Mouse (Mus musculus): Measurements from ENCODE around the gene Chst7. TPM values are rescaled to one million over a fixed set of nuclear protein-coding genes. Genes with fewer than 3 reads are reported as not detected.

Gene Chst7
- 3.4 and 5.1 TPM in 2 replicates for polyA plus RNA-seq (2014; fragmentation: Nextera tagmentation; extraction: Ambion mirVana)

DNA sequence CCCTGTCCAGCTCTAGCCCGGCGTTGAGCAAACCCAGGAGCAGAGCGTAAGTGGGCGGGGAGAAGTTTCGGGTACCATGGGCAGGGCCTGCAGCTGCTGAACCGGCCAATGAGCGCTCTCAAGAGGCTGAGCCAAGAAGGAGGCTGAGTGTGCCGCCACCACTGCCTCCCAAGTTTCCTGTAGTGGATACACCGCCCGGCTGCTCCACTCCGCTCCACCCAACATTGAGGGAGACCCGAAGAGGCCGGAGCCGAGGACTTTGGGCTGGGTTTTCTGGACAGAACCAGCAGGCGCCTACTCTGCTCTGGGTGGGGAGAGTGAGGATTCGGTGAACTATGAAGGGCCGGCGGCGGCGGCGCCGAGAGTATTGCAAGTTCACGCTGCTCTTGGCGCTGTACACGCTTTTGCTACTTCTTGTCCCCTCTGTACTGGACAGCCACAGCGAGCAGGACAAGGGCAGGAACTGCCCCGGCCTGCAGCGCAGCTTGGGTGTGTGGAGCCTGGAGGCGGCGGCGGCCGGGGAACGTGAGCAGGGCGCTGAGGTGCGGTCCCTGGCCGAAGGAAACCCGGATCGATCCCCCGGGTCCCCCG lies at the start of gene Chst7:
TSS of gene Chst7 (plus strand) at position 180 of the 591 bp plus-strand sequence.
- Histone ChIP-seq H3K36me3 (ENCODE audit: control insufficient read depth, insufficient read depth, low read length) (no peaks in the 10 kb centered on the region), H3K4me2 (replicated peaks; ENCODE audit: low read depth, low read length) (peak within 1 kb of the TSS; percentile 66), H3K27me3 (ENCODE audit: control insufficient read depth, insufficient read depth, low read length) (no peaks in the 10 kb centered on the region), H3K4me1 (ENCODE audit: control insufficient read depth, insufficient read depth, low read length) (no peaks in the 10 kb centered on the region), H3K4me3 (ENCODE audit: low read depth, low read length) (peak within 1 kb of the TSS; percentile 33), H3K9me3 (ENCODE audit: control insufficient read depth, low read depth, low read length) (no peaks in the 10 kb centered on the region), H3K9ac (replicated peaks; ENCODE audit: low read depth, low read length) (no peak within 1 kb of the TSS), H3K27ac (ENCODE audit: low read length) (no peak within 1 kb of the TSS)
- 19% methylated on average over 40 of the region's 40 CpGs for WGBS
- peak; percentile 93 for ATAC-seq (ENCODE audit: insufficient number of reproducible peaks, insufficient read depth, low FRiP score, low read depth)

DNA sequence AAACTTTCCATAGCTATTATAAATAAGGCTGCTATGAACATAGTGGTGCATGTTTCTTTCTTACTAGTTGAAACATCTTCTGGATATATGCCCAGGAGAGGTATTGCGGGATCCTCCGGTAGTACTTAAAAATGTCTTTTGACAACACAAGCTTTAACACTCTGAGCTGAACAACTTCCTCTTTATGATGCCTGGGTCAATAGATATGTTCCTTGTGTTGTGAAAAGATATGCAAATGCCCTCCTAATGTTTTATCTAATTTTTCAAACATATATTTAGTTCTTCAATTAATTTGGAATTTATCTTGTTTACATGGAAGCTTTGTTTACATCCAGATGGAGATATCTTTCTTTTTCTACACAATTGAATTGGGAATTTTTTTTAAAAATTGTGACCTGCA lies 47.1 kb upstream of the Chst7 start:
- Histone ChIP-seq H3K4me2 (replicated peaks; ENCODE audit: low read depth, low read length) (no peak overlapping the region), H3K4me1 (ENCODE audit: control insufficient read depth, insufficient read depth, low read length) (no peaks in the 10 kb centered on the region), H3K36me3 (ENCODE audit: control insufficient read depth, insufficient read depth, low read length) (no peaks in the 10 kb centered on the region), H3K27ac (ENCODE audit: low read length) (no peak overlapping the region), H3K9me3 (ENCODE audit: control insufficient read depth, low read depth, low read length) (no peaks in the 10 kb centered on the region), H3K9ac (replicated peaks; ENCODE audit: low read depth, low read length) (no peak overlapping the region), H3K4me3 (ENCODE audit: low read depth, low read length) (no peak overlapping the region), H3K27me3 (ENCODE audit: control insufficient read depth, insufficient read depth, low read length) (no peaks in the 10 kb centered on the region)
- 98% methylated on average over 2 of the region's 2 CpGs for WGBS
- no peak for ATAC-seq (ENCODE audit: insufficient number of reproducible peaks, insufficient read depth, low FRiP score, low read depth)

DNA sequence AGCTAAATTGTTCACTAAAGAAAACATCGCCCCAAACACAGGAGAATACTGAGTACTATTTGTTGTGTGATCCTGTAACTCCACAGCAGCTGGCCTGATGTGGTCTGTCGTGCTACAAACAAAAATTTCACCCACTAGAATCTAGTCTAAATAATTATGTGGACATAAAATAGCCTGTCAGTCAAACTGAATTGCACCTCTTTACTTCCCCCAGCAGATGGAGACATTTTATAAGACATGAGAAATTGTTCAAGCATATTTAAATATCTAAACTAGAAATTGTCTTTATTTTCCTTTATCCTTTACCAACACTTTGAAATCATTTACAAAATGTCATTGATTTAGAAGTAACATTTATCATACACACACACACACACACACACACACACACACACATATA lies 38.4 kb upstream of the Chst7 start:
- 36% methylated on average over 2 of the region's 2 CpGs for WGBS
- no peak for ATAC-seq (ENCODE audit: insufficient number of reproducible peaks, insufficient read depth, low FRiP score, low read depth)
- no peak overlapping the region for H3K4me3 ChIP-seq (ENCODE audit: low read depth, low read length)
- H3K4me1 ChIP-seq (ENCODE audit: control insufficient read depth, insufficient read depth, low read length) = no peaks in the 10 kb centered on the region
- H3K36me3 ChIP-seq (ENCODE audit: control insufficient read depth, insufficient read depth, low read length) = no peaks in the 10 kb centered on the region
- H3K9ac ChIP-seq (replicated peaks; ENCODE audit: low read depth, low read length) = no peak overlapping the region
- no peak overlapping the region for H3K27ac ChIP-seq (ENCODE audit: low read length)
- no peaks in the 10 kb centered on the region for H3K27me3 ChIP-seq (ENCODE audit: control insufficient read depth, insufficient read depth, low read length)
- H3K4me2 ChIP-seq (replicated peaks; ENCODE audit: low read depth, low read length) = no peak overlapping the region
- H3K9me3 ChIP-seq (ENCODE audit: control insufficient read depth, low read depth, low read length) = no peaks in the 10 kb centered on the region

DNA sequence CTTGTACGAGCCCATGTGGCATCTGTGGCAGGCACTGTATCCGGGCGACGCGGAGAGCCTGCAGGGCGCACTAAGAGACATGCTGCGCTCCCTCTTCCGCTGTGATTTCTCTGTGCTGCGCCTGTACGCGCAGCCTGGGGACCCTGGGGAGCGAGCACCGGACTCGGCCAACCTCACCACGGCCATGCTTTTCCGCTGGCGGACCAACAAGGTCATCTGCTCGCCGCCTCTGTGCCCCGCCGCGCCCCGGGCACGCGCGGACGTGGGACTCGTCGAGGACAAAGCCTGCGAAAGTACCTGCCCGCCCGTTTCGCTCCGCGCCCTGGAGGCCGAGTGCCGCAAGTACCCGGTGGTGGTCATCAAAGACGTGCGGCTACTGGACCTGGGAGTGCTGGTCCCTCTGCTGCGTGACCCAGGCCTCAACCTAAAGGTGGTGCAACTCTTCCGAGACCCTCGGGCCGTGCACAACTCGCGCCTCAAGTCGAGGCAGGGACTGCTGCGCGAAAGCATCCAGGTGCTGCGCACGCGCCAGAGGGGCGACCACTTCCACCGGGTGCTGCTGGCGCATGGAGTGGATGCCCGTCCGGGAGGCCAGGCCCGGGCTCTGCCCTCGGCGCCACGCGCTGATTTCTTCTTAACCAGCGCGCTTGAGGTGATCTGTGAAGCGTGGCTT lies 872 bp downstream of the Chst7 start:
- no peaks in the 10 kb centered on the region for H3K4me1 ChIP-seq (ENCODE audit: control insufficient read depth, insufficient read depth, low read length)
- peak overlapping the region; percentile 33 for H3K4me3 ChIP-seq (ENCODE audit: low read depth, low read length)
- H3K27ac ChIP-seq (ENCODE audit: low read length) = no peak overlapping the region
- H3K36me3 ChIP-seq (ENCODE audit: control insufficient read depth, insufficient read depth, low read length) = no peaks in the 10 kb centered on the region
- H3K9me3 ChIP-seq (ENCODE audit: control insufficient read depth, low read depth, low read length) = no peaks in the 10 kb centered on the region
- peak overlapping the region; percentile 66 for H3K4me2 ChIP-seq (replicated peaks; ENCODE audit: low read depth, low read length)
- no peak overlapping the region for H3K9ac ChIP-seq (replicated peaks; ENCODE audit: low read depth, low read length)
- ATAC-seq (ENCODE audit: insufficient number of reproducible peaks, insufficient read depth, low FRiP score, low read depth) = peak; percentile 23; the same call in 1 of the 2 replicates
- WGBS = 22% methylated on average over 65 of the region's 65 CpGs
- H3K27me3 ChIP-seq (ENCODE audit: control insufficient read depth, insufficient read depth, low read length) = no peaks in the 10 kb centered on the region

DNA sequence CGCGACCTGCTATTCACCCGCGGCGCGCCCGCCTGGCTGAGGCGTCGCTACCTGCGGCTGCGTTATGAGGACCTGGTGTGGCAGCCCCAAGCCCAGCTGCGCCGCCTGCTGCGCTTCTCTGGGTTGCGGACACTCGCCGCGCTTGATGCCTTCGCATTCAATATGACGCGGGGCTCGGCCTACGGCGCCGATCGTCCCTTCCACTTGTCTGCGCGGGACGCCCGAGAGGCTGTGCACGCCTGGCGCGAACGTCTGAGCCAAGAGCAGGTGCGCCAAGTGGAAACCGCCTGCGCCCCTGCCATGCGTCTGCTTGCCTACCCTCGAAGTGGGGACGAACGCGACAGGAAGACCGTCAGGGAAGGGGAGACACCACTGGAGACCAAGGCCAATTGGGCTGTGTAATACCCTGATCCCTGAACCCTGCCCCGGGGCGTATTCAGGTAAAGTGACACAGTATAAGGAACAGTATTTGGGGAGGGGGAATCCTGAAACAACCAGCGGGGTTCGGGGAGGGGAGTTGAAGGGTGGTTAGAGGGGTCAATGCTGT lies 1.5 kb downstream of the Chst7 start:
- Histone ChIP-seq H3K4me3 (ENCODE audit: low read depth, low read length) (peak overlapping the region; percentile 33), H3K27me3 (ENCODE audit: control insufficient read depth, insufficient read depth, low read length) (no peaks in the 10 kb centered on the region), H3K36me3 (ENCODE audit: control insufficient read depth, insufficient read depth, low read length) (no peaks in the 10 kb centered on the region), H3K9ac (replicated peaks; ENCODE audit: low read depth, low read length) (no peak overlapping the region), H3K9me3 (ENCODE audit: control insufficient read depth, low read depth, low read length) (no peaks in the 10 kb centered on the region), H3K4me2 (replicated peaks; ENCODE audit: low read depth, low read length) (peak overlapping the region; percentile 66), H3K27ac (ENCODE audit: low read length) (no peak overlapping the region), H3K4me1 (ENCODE audit: control insufficient read depth, insufficient read depth, low read length) (no peaks in the 10 kb centered on the region)
- ATAC-seq (ENCODE audit: insufficient number of reproducible peaks, insufficient read depth, low FRiP score, low read depth) = no peak
- WGBS = 10% methylated on average over 47 of the region's 47 CpGs

DNA sequence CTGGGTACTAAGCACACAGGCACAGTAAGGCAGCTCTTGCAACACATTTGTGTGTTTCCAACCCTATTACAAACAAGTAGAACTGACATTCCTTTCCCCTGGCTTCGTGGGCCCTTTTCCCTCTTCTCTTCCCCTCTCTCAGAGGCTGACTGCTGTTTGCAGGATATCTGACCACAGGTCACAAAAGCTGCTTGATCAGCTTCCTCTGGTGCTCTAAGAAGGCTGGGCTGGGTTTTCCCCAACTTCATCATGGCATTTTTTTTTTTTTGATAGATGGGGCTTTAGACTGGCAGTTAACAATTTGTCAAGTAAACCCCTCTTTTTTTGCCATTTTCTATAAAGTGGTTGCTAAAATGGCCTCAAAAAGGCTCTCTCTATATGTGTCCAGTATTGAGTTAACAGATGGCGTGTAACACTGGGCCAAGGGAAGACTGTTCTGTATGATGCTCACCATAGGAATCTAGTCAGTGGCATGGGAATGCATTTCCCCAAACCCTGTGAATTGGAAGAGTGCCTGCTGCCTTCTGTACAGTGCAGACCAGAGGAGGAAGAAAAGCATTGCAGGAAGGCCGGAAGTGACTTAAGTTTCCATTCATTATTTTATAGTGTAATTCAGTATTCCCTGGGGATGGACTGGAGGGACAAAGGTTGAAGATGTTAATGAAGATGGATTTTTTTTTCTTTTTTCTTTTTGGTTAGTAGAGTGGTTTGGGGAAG lies 2.6 kb downstream of the Chst7 start:
- WGBS = 55% methylated on average over 3 of the region's 3 CpGs
- no peaks in the 10 kb centered on the region for H3K4me1 ChIP-seq (ENCODE audit: control insufficient read depth, insufficient read depth, low read length)
- no peaks in the 10 kb centered on the region for H3K36me3 ChIP-seq (ENCODE audit: control insufficient read depth, insufficient read depth, low read length)
- no peak overlapping the region for H3K27ac ChIP-seq (ENCODE audit: low read length)
- no peak for ATAC-seq (ENCODE audit: insufficient number of reproducible peaks, insufficient read depth, low FRiP score, low read depth)
- no peak overlapping the region for H3K4me2 ChIP-seq (replicated peaks; ENCODE audit: low read depth, low read length)
- H3K4me3 ChIP-seq (ENCODE audit: low read depth, low read length) = no peak overlapping the region
- no peak overlapping the region for H3K9ac ChIP-seq (replicated peaks; ENCODE audit: low read depth, low read length)
- H3K9me3 ChIP-seq (ENCODE audit: control insufficient read depth, low read depth, low read length) = no peaks in the 10 kb centered on the region
- no peaks in the 10 kb centered on the region for H3K27me3 ChIP-seq (ENCODE audit: control insufficient read depth, insufficient read depth, low read length)

DNA sequence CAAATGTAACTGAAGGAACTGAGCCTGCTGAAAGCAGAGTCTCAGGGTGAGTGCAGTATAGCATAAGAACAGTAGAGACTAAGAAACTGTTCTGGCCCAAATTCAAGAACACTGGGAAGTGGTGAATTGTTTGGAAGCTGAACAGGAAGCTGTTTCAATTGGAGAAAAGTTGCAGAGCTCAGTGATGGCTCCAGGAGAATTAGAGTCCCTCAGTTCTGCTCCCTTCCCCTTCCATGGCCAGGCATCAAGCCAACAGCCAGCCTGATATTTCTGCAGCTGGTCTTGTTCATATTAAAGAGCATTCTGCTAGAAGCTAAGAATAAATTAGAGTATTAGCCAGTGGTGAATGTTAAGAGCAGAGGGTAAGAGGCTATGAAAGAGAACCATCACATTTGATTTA lies 7.3 kb downstream of the Chst7 start:
- Histone ChIP-seq H3K9me3 (ENCODE audit: control insufficient read depth, low read depth, low read length) (no peaks in the 10 kb centered on the region), H3K4me2 (replicated peaks; ENCODE audit: low read depth, low read length) (no peak overlapping the region), H3K4me3 (ENCODE audit: low read depth, low read length) (no peak overlapping the region), H3K36me3 (ENCODE audit: control insufficient read depth, insufficient read depth, low read length) (no peaks in the 10 kb centered on the region), H3K27ac (ENCODE audit: low read length) (no peak overlapping the region), H3K9ac (replicated peaks; ENCODE audit: low read depth, low read length) (no peak overlapping the region), H3K27me3 (ENCODE audit: control insufficient read depth, insufficient read depth, low read length) (no peaks in the 10 kb centered on the region), H3K4me1 (ENCODE audit: control insufficient read depth, insufficient read depth, low read length) (no peaks in the 10 kb centered on the region)
- ATAC-seq (ENCODE audit: insufficient number of reproducible peaks, insufficient read depth, low FRiP score, low read depth) = no peak

DNA sequence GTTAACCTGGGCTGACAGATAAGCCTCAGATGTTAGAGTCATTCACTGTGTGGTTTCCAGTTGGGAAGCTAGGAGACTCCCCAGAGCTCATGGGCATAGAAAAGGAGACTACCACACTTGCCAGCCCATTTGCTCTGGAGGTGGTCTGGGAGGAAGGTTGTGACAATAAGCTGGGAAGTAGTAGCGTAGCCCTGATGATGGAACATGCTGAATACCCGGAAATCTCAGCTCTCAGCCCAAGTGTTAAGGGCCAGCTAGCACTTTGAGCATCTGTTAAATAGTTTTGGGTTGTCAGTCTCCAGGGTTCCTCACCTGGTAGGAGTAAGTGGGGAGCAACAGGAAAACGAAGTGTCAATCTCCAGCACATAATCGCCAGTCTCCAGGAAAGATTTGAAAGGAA lies 10.8 kb downstream of the Chst7 start:
- WGBS = 50% methylated on average over 4 of the region's 4 CpGs
- no peaks in the 10 kb centered on the region for H3K36me3 ChIP-seq (ENCODE audit: control insufficient read depth, insufficient read depth, low read length)
- H3K4me1 ChIP-seq (ENCODE audit: control insufficient read depth, insufficient read depth, low read length) = no peaks in the 10 kb centered on the region
- no peak for ATAC-seq (ENCODE audit: insufficient number of reproducible peaks, insufficient read depth, low FRiP score, low read depth)
- H3K9me3 ChIP-seq (ENCODE audit: control insufficient read depth, low read depth, low read length) = no peaks in the 10 kb centered on the region
- no peak overlapping the region for H3K4me2 ChIP-seq (replicated peaks; ENCODE audit: low read depth, low read length)
- H3K9ac ChIP-seq (replicated peaks; ENCODE audit: low read depth, low read length) = no peak overlapping the region
- H3K27me3 ChIP-seq (ENCODE audit: control insufficient read depth, insufficient read depth, low read length) = no peaks in the 10 kb centered on the region
- no peak overlapping the region for H3K4me3 ChIP-seq (ENCODE audit: low read depth, low read length)
- H3K27ac ChIP-seq (ENCODE audit: low read length) = no peak overlapping the region

Measured in stomach, embryonic 14.5 days (tissue).